Mouse (Mus musculus): ENCODE results near the gene Vrk2. TPM values are rescaled to one million over a fixed set of nuclear protein-coding genes. Genes with fewer than 3 reads are reported as not detected.

Gene Vrk2
- polyA plus RNA-seq (2015; fragmentation: Nextera tagmentation; extraction: Ambion mirVana), result 11.9 and 13.3 TPM in 2 replicates

GRCm38 (mm10) chr11:26593061-26594059 is at the start of gene Vrk2, which contains the start of gene Gm6899:
Gene Vrk2 (minus strand): TSS chr11:26593999.
Gene Gm6899 (plus strand): TSS chr11:26593241.

Other genes starting within 250 kb of the Vrk2 start
- gene Fancl, start 207.9 kb downstream of the Vrk2 start, polyA plus RNA-seq (2015; fragmentation: Nextera tagmentation; extraction: Ambion mirVana), result 16.4 and 16.9 TPM in 2 replicates
- 0.35 TPM in 1 of 2 replicates, not detected in the other for gene Gm6899, start 758 bp downstream of the Vrk2 start, polyA plus RNA-seq (2015; fragmentation: Nextera tagmentation; extraction: Ambion mirVana)

Measured in urinary bladder, postnatal 0 days (tissue).